Mouse (Mus musculus) kidney, embryonic 16.5 days (tissue): ENCODE data around the gene Piezo1. TPM values are rescaled to one million over a fixed set of nuclear protein-coding genes. Genes with fewer than 3 reads are reported as not detected.
A peak's percentile ranks its signal among the peaks of the same experiment; 100 is the strongest.

Experiments
- ATAC-seq: fragments of 200-750 bp; cut with Nextera tagmentation; 2 replicates; pipeline ENCODE4 v1.8.0; 2017; ENCODE audit warnings: moderate TSS enrichment; ENCODE audit not compliant: low FRiP score, low TSS enrichment
- H3K27ac ChIP-seq: fragments of 300-500 bp; sonication (generic); 2 replicates; pipeline ENCODE4 v1.5.1; 2014; ENCODE audit warnings: low read length
- H3K27me3 ChIP-seq: fragments of 300-500 bp; sonication (generic); 2 replicates; pipeline ENCODE4 v1.6.1; 2014; ENCODE audit warnings: low read length, control low read depth, mixed read lengths; ENCODE audit not compliant: insufficient read depth
- H3K36me3 ChIP-seq: fragments of 300-500 bp; sonication (generic); 2 replicates; pipeline ENCODE4 v1.6.1; 2014; ENCODE audit warnings: low read length, control low read depth, mixed read lengths; ENCODE audit not compliant: insufficient read depth
- H3K4me1 ChIP-seq: fragments of 300-500 bp; sonication (generic); 2 replicates; pipeline ENCODE4 v1.6.1; 2014; ENCODE audit warnings: low read length, control low read depth, mixed read lengths; ENCODE audit not compliant: insufficient read depth
- H3K4me2 ChIP-seq: fragments of 300-500 bp; sonication (generic); replicated peaks from 2 replicates; pipeline ENCODE4 v1.6.1; 2014; ENCODE audit warnings: low read depth, low read length
- H3K4me3 ChIP-seq: fragments of 300-500 bp; sonication (generic); 2 replicates; pipeline ENCODE4 v1.5.1; 2014; ENCODE audit warnings: mild to moderate bottlenecking, low read length
- H3K9ac ChIP-seq: fragments of 300-500 bp; sonication (generic); replicated peaks from 2 replicates; pipeline ENCODE4 v1.6.1; 2014; ENCODE audit warnings: low read length
- H3K9me3 ChIP-seq: fragments of 300-500 bp; sonication (generic); 2 replicates; pipeline ENCODE4 v1.6.1; 2016; ENCODE audit warnings: low read length, control low read depth
- WGBS: fragments of 180-500 bp; shearing (Covaris S2); extraction: QIAGEN DNeasy Blood & Tissue Kit; methylation state at CpG from one replicate; pipeline ENCODE4 v1.1.7; 2014; 5-methylcytosine and 5-hydroxymethylcytosine counted together
- polyA plus RNA-seq: library from polyadenylated mRNA; unstranded; fragments of >200 nt; fragmentation: Nextera tagmentation; extraction: Ambion mirVana; gene quantifications from 2 replicates; pipeline ENCODE4 v1.2.1, GENCODE M21; 2015

The Piezo1 gene
- polyA plus RNA-seq, 1 experiment from 2014 or later: 16.9 TPM

GRCm38 (mm10) chr8:122454409-122454808 lies 96.7 kb downstream of the Piezo1 start:
- no peaks in the 10 kb centered on the region for H3K36me3 ChIP-seq
- no peak for ATAC-seq
- no peaks in the 10 kb centered on the region for H3K9me3 ChIP-seq
- H3K4me3 ChIP-seq: no peak overlapping the region
- H3K27ac ChIP-seq: no peak overlapping the region
- H3K9ac ChIP-seq: no peak overlapping the region
- peaks cover 19% of the 10 kb centered on the region for H3K27me3 ChIP-seq
- H3K4me2 ChIP-seq: no peak overlapping the region
- WGBS: 89% methylated on average over 6 of the region's 6 CpGs
- H3K4me1 ChIP-seq: no peaks in the 10 kb centered on the region

GRCm38 (mm10) chr8:122452154-122452553 lies 99.0 kb downstream of the Piezo1 start:
- WGBS: 91% methylated on average over 10 of the region's 10 CpGs
- no peaks in the 10 kb centered on the region for H3K9me3 ChIP-seq
- no peaks in the 10 kb centered on the region for H3K36me3 ChIP-seq
- H3K9ac ChIP-seq: no peak overlapping the region
- ATAC-seq: no peak
- H3K4me3 ChIP-seq: no peak overlapping the region
- no peak overlapping the region for H3K27ac ChIP-seq
- H3K4me1 ChIP-seq: no peaks in the 10 kb centered on the region
- no peak overlapping the region for H3K4me2 ChIP-seq
- no peaks in the 10 kb centered on the region; the same call in 1 of the 2 replicates for H3K27me3 ChIP-seq

- Histone ChIP-seq H3K4me2 (no peak overlapping the region), H3K36me3 (no peaks in the 10 kb centered on the region), H3K27ac (no peak overlapping the region), H3K4me3 (no peak overlapping the region), H3K27me3 (no peaks in the 10 kb centered on the region), H3K9ac (no peak overlapping the region), H3K4me1 (no peaks in the 10 kb centered on the region), H3K9me3 (no peaks in the 10 kb centered on the region)
- ATAC-seq: no peak
- 69% methylated on average over 7 of the region's 7 CpGs for WGBS
Observed at GRCm38 (mm10) chr8:122451161-122451703, 99.9 kb downstream of the Piezo1 start.

- Histone ChIP-seq H3K4me3 (no peak overlapping the region), H3K4me2 (peak overlapping the region; percentile 79; the same call in 1 of the 2 replicates), H3K9ac (no peak overlapping the region), H3K4me1 (peaks cover 15% of the 10 kb centered on the region), H3K27me3 (no peaks in the 10 kb centered on the region), H3K27ac (no peak overlapping the region), H3K36me3 (no peaks in the 10 kb centered on the region), H3K9me3 (no peaks in the 10 kb centered on the region)
- WGBS: 61% methylated on average over 3 of the region's 3 CpGs
- ATAC-seq: no peak
Observed at GRCm38 (mm10) chr8:122445203-122445602, 105.9 kb downstream of the Piezo1 start.

GRCm38 (mm10) chr8:122444058-122444748 lies 106.9 kb downstream of the Piezo1 start:
- Histone ChIP-seq H3K9me3 (no peaks in the 10 kb centered on the region), H3K9ac (peak overlapping the region; percentile 81), H3K4me1 (peaks cover 15% of the 10 kb centered on the region), H3K36me3 (no peaks in the 10 kb centered on the region; the same call in 1 of the 2 replicates), H3K27ac (peak overlapping the region; percentile 98), H3K27me3 (no peaks in the 10 kb centered on the region), H3K4me2 (peak overlapping the region; percentile 79), H3K4me3 (peak overlapping the region; percentile 80)
- no peak for ATAC-seq
- WGBS: 14% methylated on average over 19 of the region's 19 CpGs

GRCm38 (mm10) chr8:122443262-122444006 lies 107.7 kb downstream of the Piezo1 start, which contains the start of gene Mvd:
TSS of gene Mvd (minus strand) at chr8:122443422.
- no peaks in the 10 kb centered on the region for H3K9me3 ChIP-seq
- H3K4me1 ChIP-seq: peaks cover 15% of the 10 kb centered on the region
- peak; percentile 98 for ATAC-seq
- H3K36me3 ChIP-seq: no peaks in the 10 kb centered on the region; the same call in 1 of the 2 replicates
- WGBS: under 1% methylated on average over 47 of the region's 47 CpGs
- H3K27ac ChIP-seq: peak within 1 kb of the TSS; percentile 98
- peak within 1 kb of the TSS; percentile 80 for H3K4me3 ChIP-seq
- peak within 1 kb of the TSS; percentile 81 for H3K9ac ChIP-seq
- H3K4me2 ChIP-seq: peak within 1 kb of the TSS; percentile 84
- H3K27me3 ChIP-seq: no peaks in the 10 kb centered on the region

- Histone ChIP-seq H3K4me1 (peaks cover 22% of the 10 kb centered on the region), H3K36me3 (no peaks in the 10 kb centered on the region; the same call in 1 of the 2 replicates), H3K4me2 (peak overlapping the region; percentile 84), H3K27ac (peak overlapping the region; percentile 76), H3K4me3 (peak overlapping the region; percentile 80), H3K27me3 (no peaks in the 10 kb centered on the region), H3K9ac (peak overlapping the region; percentile 74), H3K9me3 (no peaks in the 10 kb centered on the region)
- peak; percentile 5 for ATAC-seq
- 0% methylated on average over 12 of the region's 12 CpGs for WGBS
Observed at GRCm38 (mm10) chr8:122442781-122443180, 108.3 kb downstream of the Piezo1 start.

GRCm38 (mm10) chr8:122442356-122442755 lies 108.8 kb downstream of the Piezo1 start:
- peak overlapping the region; percentile 84 for H3K4me2 ChIP-seq
- ATAC-seq: no peak
- H3K27ac ChIP-seq: 0 out of 2 replicates have a peak overlapping the region, but pooled peaks have one; percentile 76
- H3K4me3 ChIP-seq: peak overlapping the region; percentile 80
- peaks cover 24% of the 10 kb centered on the region for H3K4me1 ChIP-seq
- H3K9me3 ChIP-seq: no peaks in the 10 kb centered on the region
- H3K9ac ChIP-seq: peak overlapping the region; percentile 74
- H3K36me3 ChIP-seq: no peaks in the 10 kb centered on the region; the same call in 1 of the 2 replicates
- 17% methylated on average over 7 of the region's 7 CpGs for WGBS
- no peaks in the 10 kb centered on the region for H3K27me3 ChIP-seq

GRCm38 (mm10) chr8:122441326-122441725 lies 109.8 kb downstream of the Piezo1 start:
- H3K9me3 ChIP-seq: no peaks in the 10 kb centered on the region
- no peak overlapping the region for H3K4me3 ChIP-seq
- H3K9ac ChIP-seq: no peak overlapping the region
- no peak overlapping the region for H3K4me2 ChIP-seq
- no peak for ATAC-seq
- WGBS: 95% methylated on average over 1 of the region's 1 CpGs
- no peak overlapping the region for H3K27ac ChIP-seq
- H3K36me3 ChIP-seq: peaks cover 2% of the 10 kb centered on the region
- no peaks in the 10 kb centered on the region for H3K27me3 ChIP-seq
- peaks cover 24% of the 10 kb centered on the region for H3K4me1 ChIP-seq
